Mouse (Mus musculus) liver, adult 2 months (tissue): ENCODE data around the gene Cmtr1. TPM values are rescaled to one million over a fixed set of nuclear protein-coding genes. Genes with fewer than 3 reads are reported as not detected.

Experiments used
- DNase-seq: peaks from one replicate; pipeline ENCODE4 v3.0.0-alpha.2; 2011; ENCODE audit warnings: low read depth, low spot score; ENCODE audit errors: extremely low read depth
- H3K27ac ChIP-seq: fragments of 200-500 bp; replicated peaks from 2 replicates; pipeline ENCODE4 v1.5.1; 2012; ENCODE audit warnings: low read depth, mild to moderate bottlenecking, control low read depth, inconsistent platforms, low read length; ENCODE audit not compliant: insufficient read depth
- H3K27me3 ChIP-seq: fragments of 200-500 bp; 2 replicates; pipeline ENCODE4 v1.6.1; 2012; ENCODE audit warnings: mild to moderate bottlenecking, moderate library complexity, low read length, inconsistent platforms; ENCODE audit not compliant: control insufficient read depth, insufficient read depth
- H3K36me3 ChIP-seq: fragments of 200-500 bp; 2 replicates; pipeline ENCODE4 v1.6.1; 2012; ENCODE audit warnings: low read length, inconsistent platforms; ENCODE audit not compliant: control insufficient read depth, insufficient read depth
- H3K4me1 ChIP-seq: fragments of 200-500 bp; 2 replicates; pipeline ENCODE4 v1.6.1; 2011; ENCODE audit warnings: low read length; ENCODE audit not compliant: control insufficient read depth, insufficient read depth
- H3K4me3 ChIP-seq: fragments of 200-500 bp; 2 replicates; pipeline ENCODE4 v1.5.1; 2011; ENCODE audit warnings: low read depth, mild to moderate bottlenecking, control low read depth, low read length, moderate library complexity; ENCODE audit not compliant: insufficient read depth
- H3K79me2 ChIP-seq: fragments of 200-500 bp; 2 replicates; pipeline ENCODE4 v1.6.1; 2012; ENCODE audit warnings: inconsistent platforms, mild to moderate bottlenecking, low read length, moderate library complexity; ENCODE audit not compliant: control insufficient read depth, insufficient read depth
- H3K9ac ChIP-seq: fragments of 200-500 bp; 2 replicates; pipeline ENCODE4 v1.6.1; 2012; ENCODE audit warnings: low read depth, mild to moderate bottlenecking, control low read depth, inconsistent platforms, low read length
- CTCF ChIP-seq: fragments of 200-500 bp; IDR thresholded peaks from 2 replicates; pipeline ENCODE4 v1.5.1; 2011; ENCODE audit warnings: low read depth, low read length, control low read depth
- POLR2A ChIP-seq: fragments of 200-500 bp; IDR thresholded peaks from 2 replicates; pipeline ENCODE4 v1.6.1; 2011; ENCODE audit warnings: low read length, control low read depth; ENCODE audit not compliant: insufficient read depth; ENCODE audit errors: extremely low read depth
- WGBS: fragments of 180-500 bp; shearing (Covaris S2); methylation state at CpG from one replicate; pipeline ENCODE4 v1.1.7; 2018; 5-methylcytosine and 5-hydroxymethylcytosine counted together
- polyA plus RNA-seq: library from polyadenylated mRNA; depleted of rRNA; stranded (reverse); fragments of >200 nt; gene quantifications from 2 replicates; pipeline ENCODE4 v1.2.3, GENCODE M21; 2012
- total RNA-seq: library from RNA; depleted of rRNA; stranded (reverse); fragments of >200 nt; gene quantifications from 2 replicates; pipeline ENCODE4 v1.2.3, GENCODE M21; 2014

The Cmtr1 gene
- total and polyA plus RNA-seq, 2 experiments = 23.4 to 27.7 TPM

DNA sequence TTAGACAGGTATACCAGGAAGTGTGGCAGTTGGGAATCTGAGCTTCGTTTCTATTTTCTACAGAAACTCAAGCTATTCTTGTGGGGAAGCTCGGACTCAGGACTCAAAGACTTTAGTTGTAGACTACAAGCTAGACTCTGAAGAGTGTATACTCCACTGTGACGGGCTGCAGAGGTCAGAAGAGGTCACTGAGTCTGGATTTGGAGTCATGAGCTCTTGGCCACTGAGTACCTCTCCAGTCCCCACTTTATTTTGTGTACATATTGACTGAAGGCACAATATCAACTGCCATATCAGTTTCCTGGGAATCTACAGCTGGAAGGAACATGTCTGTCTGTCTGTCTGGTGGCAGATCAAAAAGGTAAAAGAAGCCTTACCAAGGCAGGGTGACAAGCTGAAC is 41.2 kb upstream of the Cmtr1 start:
- WGBS = 84% methylated on average over 3 of the region's 3 CpGs
- Histone ChIP-seq H3K27ac (no peak overlapping the region), H3K79me2 (peaks cover 19% of the 10 kb centered on the region; the same call in 1 of the 2 replicates), H3K36me3 (peaks cover 15% of the 10 kb centered on the region), H3K27me3 (no peaks in the 10 kb centered on the region), H3K9ac (no peak overlapping the region), H3K4me1 (peaks cover 4% of the 10 kb centered on the region; the same call in 1 of the 2 replicates), H3K4me3 (no peak overlapping the region)
- DNase-seq = no peak
- TF ChIP-seq CTCF = no peak
- no peak for TF ChIP-seq POLR2A

DNA sequence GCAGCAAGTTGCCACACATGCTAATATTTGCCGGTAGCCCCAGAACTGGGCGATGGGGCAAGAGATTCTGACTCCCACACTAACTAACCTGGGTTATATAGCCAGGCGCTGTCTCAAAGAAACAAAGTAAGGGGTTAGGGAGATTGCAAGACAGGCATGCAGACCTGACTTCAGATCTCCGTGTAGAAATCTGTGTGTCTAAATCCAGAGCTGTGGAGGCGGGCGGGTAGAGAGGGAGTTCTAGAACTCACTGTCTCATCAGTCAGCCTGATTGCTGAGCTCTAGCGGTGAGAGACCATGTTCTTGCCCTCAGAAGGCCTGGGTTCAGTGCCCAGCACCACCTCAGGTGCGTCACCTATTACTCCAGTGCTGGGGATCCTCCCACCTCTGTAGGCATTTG is 36.9 kb upstream of the Cmtr1 start:
- 95% methylated on average over 8 of the region's 8 CpGs for WGBS
- H3K27ac ChIP-seq = no peak overlapping the region
- no peaks in the 10 kb centered on the region for H3K4me1 ChIP-seq
- peaks cover 32% of the 10 kb centered on the region for H3K36me3 ChIP-seq
- DNase-seq = no peak
- H3K4me3 ChIP-seq = no peak overlapping the region
- no peak overlapping the region for H3K9ac ChIP-seq
- TF ChIP-seq POLR2A = no peak
- H3K79me2 ChIP-seq = no peaks in the 10 kb centered on the region; the same call in 1 of the 2 replicates
- no peaks in the 10 kb centered on the region for H3K27me3 ChIP-seq

DNA sequence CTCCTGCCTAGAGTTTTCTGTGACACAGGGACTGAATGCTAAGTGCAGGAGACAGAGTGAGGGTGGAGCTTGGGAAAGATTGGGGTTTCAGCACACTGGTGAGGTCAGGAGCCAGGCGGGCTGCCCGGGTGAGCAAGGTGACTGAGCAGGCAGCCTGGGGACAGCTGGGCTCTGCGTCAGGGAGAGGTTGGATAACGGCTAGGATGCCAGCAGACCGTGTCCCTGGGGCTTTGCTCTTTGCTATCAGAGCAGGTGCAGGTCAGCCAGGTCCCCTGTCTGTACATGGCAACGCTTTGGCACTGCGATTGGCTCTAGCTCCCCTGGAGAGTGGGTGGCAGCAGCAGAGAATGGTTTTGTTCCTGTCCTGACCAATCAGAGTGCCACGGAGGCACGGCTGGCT is 33.1 kb upstream of the Cmtr1 start:
- H3K9ac ChIP-seq = no peak overlapping the region
- TF ChIP-seq CTCF (no peak), POLR2A (no peak)
- no peaks in the 10 kb centered on the region for H3K79me2 ChIP-seq
- 77% methylated on average over 9 of the region's 9 CpGs for WGBS
- no peak overlapping the region for H3K27ac ChIP-seq
- H3K4me3 ChIP-seq = no peak overlapping the region
- no peak for DNase-seq
- peaks cover 29% of the 10 kb centered on the region; the same call in 1 of the 2 replicates for H3K36me3 ChIP-seq
- H3K27me3 ChIP-seq = no peaks in the 10 kb centered on the region
- no peaks in the 10 kb centered on the region for H3K4me1 ChIP-seq

DNA sequence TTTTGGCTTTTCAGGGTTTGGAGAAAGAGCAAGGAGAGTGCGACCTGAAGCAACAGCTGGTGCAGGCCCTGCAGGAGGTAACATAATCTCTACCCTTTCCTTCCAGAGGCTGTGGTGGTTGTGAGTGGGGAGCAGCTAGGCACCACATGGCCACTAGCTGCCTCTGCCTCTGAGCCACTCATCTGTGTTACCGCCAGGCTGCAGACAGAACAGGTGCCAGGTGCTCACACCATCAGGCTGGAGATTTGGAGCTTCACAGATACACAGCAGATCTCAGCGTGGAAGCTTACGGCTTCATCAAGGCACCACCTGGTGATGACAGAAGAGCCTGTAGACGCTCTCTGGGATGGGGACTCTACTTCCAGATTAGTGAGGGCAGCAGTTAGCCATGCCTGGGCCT is 31.4 kb upstream of the Cmtr1 start:
- 97% methylated on average over 5 of the region's 5 CpGs for WGBS
- H3K36me3 ChIP-seq = peaks cover 28% of the 10 kb centered on the region; the same call in 1 of the 2 replicates

DNA sequence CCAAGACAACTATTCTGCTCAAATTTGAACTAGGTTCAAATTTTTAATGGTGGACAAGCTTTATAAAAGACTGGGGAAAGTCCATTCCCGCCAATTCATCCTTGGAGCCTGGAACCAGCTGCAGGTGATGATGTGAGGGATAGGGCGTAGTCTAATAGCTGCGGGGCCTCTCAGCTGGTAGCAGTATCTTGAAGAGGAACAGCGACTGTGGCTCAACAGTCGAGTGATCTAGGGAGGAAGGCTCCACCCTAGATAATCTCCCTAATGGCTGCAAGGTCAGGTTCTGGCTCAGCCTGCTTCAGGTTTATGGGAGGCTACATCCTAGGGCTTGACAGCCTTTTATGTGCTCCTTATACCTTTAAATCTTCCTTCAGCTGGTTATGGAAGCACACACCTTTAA is 30.8 kb upstream of the Cmtr1 start:
- Histone ChIP-seq H3K36me3 (peaks cover 30% of the 10 kb centered on the region; the same call in 1 of the 2 replicates), H3K4me1 (no peaks in the 10 kb centered on the region), H3K27me3 (no peaks in the 10 kb centered on the region), H3K79me2 (no peaks in the 10 kb centered on the region), H3K9ac (no peak overlapping the region), H3K4me3 (no peak overlapping the region), H3K27ac (no peak overlapping the region)
- no peak for TF ChIP-seq POLR2A
- no peak for TF ChIP-seq CTCF
- 88% methylated on average over 5 of the region's 5 CpGs for WGBS
- DNase-seq = no peak

More for the DNA sequence above, 31.4 kb upstream of the Cmtr1 start:
- no peak for DNase-seq
- TF ChIP-seq CTCF = no peak
- TF ChIP-seq POLR2A = no peak
- H3K79me2 ChIP-seq = no peaks in the 10 kb centered on the region
- no peaks in the 10 kb centered on the region for H3K27me3 ChIP-seq
- H3K4me3 ChIP-seq = no peak overlapping the region
- no peak overlapping the region for H3K27ac ChIP-seq
- no peaks in the 10 kb centered on the region for H3K4me1 ChIP-seq
- no peak overlapping the region for H3K9ac ChIP-seq

DNA sequence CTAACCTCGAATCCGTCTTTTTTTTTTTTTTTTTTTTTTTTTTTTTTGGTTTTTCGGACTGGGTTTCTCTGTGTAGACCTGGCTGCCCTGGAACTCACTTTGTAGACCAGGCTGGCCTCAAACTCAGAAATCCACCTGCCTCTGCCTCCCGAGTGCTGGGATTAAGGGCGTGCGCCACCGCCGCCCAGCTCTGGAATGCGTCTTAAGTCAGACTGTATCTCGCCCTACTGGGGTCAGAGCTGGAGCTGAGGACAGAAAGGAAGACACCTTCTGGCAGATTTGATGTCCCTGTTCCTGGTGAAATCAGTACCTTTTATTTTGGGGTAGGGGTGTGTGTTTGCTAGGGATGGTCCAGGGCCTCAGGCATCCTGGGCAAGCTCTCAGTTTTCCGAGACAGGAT is 28.1 kb upstream of the Cmtr1 start:
- DNase-seq = no peak
- TF ChIP-seq CTCF = no peak
- no peak for TF ChIP-seq POLR2A
- Histone ChIP-seq H3K79me2 (no peaks in the 10 kb centered on the region), H3K4me3 (no peak overlapping the region), H3K27me3 (no peaks in the 10 kb centered on the region), H3K9ac (no peak overlapping the region), H3K4me1 (no peaks in the 10 kb centered on the region), H3K27ac (no peak overlapping the region), H3K36me3 (peaks cover 22% of the 10 kb centered on the region)
- 94% methylated on average over 11 of the region's 11 CpGs for WGBS
